Mouse (Mus musculus) mouse embryonic stem cell (cell line): ENCODE measurements around the gene B3galt5.

Source experiments
- in situ Hi-C, 2 experiments: fragments of 300-500 bp; cut with MboI; formaldehyde crosslinking; loops; 1 replicate in 1 of 2; 3 replicates in 1 of 2; pipeline ENCODE4 v1.14.3; 2019 to 2020; ENCODE audit warnings: low sequenced_read_pairs in 2 of 2, low pct_unique_long_range_greater_than_20kb in 1 of 2, mixed read lengths in 1 of 2; ENCODE audit not compliant: unreplicated experiment in 1 of 2

B3galt5 gene

DNA sequence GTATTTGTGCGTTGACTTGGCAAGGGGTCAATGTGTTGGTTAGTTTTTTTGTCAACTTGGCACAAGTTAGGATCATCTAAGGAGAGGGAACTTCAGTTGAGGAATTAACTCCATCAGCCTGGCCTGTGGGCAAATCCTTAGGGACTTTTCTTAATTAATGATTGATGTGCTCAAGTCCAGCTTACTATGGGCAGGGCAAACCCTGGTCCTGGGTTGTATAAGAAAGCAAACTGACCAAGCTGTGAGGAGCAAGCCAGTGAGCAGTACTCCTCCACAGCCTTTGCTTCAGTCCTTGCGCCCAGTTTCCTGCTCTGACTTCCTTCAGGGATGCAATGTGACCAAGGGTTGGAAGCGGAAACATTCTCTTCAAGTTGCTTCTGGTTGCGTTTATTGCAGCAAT, 87.6 kb downstream of the B3galt5 start:
- in situ Hi-C loops, result no loop called here

DNA sequence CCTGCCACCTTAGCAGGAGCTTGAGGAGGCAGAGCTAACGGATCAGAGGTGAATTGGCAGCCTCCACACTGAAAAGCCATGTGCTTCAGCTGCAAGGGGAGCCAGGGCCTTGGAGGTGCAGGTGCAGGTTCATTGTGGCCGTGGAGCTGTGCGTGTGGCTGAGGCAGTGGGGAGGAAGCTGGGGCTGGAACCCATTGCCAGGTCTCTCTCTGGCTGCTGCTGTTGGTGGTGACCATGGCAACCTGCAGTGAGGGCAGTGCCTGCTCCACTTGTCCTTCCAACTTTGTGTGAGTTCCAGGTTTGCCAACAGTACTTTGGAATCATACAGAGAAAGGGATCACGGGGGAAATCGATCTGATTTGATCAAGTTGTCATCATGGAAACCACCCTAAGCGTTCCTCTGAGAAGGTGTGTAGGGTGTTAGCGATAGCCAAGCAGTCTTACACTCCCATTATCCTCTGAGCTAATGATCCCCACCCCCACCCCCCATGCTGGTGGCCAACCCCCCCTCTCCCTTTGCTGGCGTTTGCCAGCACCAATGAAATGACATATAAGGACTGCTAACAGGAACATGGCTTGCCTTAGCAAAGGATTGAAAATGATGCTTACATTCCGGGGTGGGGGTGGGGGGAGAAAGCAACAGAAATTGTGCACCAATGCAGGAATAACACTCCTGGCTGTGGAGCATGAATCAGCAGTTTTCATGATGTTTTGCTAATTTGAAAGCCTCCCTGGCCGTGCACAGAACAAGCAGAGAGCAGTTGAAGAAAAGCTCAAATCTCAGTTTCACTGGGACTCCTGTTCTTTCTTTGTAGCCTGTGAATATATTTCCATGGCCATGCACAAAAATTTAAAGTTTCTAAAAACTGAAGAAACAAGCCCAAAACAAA, 90.8 kb downstream of the B3galt5 start:
- in situ Hi-C loops, result loop anchor here (25.0 kb wide), 2 partner anchors 214 to 339 kb away; partner anchors contain the start of gene Psmg1 (in 1 of the 2)

DNA sequence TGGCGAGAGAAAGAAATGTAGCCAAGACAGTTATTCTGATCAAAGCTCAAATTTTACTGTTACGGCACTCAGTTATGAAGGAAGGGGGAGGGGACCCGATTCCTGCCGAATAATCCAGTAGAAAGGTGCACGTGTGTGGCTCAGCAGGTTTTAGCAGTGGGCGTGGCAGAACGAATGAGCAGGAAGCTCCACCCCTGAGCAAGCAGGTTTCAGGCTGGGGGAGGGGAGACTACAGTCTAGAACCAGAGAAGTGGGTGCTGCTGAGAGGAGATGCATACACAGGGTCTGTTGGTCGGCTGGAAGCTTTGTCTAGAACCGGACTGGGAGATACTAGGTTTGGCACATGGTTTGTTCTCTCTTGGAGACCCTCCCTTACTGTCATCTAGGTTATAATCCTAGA, 91.7 kb downstream of the B3galt5 start:
- in situ Hi-C loops, result loop anchor here (25.0 kb wide), 2 partner anchors 215 to 340 kb away; partner anchors contain the start of gene Psmg1 (in 1 of the 2)

DNA sequence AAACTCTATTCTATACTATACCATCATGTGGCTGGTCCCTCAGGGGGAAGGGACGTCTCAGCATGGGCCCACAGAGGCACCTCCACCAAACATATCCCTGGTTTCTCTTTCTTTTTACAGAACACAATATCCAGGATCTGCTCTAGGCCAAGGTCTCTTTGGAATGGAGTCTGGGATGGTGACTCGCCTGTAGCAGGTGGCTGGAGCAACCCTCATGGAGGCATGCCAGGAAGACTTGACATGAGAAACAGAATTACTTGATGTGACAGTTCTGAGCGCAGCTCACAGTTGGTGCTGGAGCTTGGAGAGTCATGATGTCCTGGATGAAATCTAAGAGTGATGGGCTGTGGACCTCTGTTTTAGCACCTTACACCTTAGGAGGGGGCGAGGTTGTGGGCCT, 104.0 kb downstream of the B3galt5 start:
- in situ Hi-C loops, result loop anchor here (25.0 kb wide), 2 partner anchors 227 to 352 kb away; partner anchors contain the start of gene Psmg1 (in 1 of the 2)

DNA sequence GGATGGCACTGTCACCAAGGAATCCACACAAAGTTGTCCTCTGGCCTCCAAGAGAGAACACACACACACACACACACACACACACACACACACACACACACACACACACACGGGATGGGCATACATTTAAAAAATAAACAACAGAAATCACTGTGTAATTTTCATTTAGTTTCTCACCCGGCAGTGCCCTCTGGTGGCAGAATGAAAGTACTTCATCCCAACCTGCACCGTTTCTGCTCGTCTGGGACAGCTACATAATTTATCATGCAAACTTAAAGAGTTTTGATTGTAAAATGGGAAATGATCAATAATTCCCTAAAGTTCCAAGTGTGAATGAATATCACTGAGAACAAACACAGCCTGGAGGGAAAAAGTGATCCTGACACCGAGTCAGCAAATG, 105.7 kb downstream of the B3galt5 start:
- in situ Hi-C loops, result loop anchor here (5.0 to 25.0 kb wide), 4 partner anchors 114 to 354 kb away; partner anchors contain the start of gene Psmg1 (in 1 of the 2)

DNA sequence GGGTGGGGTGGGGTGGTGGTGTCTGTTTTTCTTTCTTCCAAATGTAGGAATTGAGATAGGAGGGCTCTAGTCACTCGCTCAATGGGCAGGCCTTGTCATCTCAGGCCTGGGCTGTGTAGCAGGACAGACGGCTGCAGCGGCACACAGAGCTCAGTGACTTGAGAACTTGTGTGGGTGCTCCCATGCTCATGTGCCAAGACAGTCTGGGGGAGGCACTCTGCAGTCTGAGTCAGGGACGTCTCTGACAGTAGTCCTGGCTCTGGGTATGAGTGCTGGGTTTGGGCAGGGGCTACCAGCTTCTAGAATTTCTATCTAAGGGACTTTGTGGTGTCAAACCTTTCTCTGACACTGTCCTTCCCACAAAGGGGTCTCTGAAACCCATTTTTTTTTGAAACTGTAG, 106.3 kb downstream of the B3galt5 start:
- in situ Hi-C loops, result loop anchor here (5.0 to 25.0 kb wide), 4 partner anchors 115 to 355 kb away; partner anchors contain the start of gene Psmg1 (in 1 of the 2)

DNA sequence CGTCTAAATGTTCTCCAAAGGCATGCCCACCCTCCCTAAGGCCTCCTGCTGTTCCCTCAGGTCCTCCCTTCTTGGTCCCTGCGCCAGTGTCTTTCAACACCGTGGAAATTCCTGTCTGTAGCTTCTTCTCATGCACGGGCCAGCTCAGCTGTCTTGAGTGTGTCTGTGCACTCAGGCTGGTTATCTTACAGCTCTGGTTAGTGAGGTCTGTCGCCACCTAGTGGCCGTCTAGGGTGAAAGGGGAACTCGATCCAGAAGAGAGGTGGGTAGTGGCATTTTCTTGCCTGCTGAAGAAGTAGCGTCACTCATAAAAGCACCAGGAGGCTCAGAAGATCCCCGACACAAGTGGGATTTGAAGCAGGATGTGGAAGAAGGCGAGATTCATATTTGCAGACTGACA, 109.5 kb downstream of the B3galt5 start:
- in situ Hi-C loops, result loop anchor here (5.0 to 25.0 kb wide), 4 partner anchors 118 to 358 kb away; partner anchors contain the start of gene Psmg1 (in 1 of the 2)

DNA sequence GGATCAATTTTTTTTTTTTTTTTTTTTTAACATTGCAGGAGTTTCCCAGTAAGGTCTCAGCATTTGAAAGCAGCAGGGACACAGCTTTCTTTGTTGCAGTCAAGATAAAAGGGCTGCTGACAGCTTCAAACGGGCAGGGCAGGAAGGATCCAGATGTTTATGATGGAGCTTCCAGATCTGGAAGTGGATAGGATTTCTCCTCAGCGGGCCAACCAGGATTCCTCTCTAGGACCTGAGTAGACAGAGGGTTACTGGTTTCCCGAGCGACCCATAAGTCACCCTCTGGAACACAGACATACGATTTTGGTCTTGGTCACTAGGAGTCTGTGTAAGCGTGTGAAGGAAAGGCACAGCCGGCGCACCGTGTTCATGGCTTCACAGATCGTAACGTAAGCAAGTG, 112.5 kb downstream of the B3galt5 start:
- in situ Hi-C loops, result loop anchor here (5.0 to 25.0 kb wide), 4 partner anchors 121 to 361 kb away; partner anchors contain the start of gene Psmg1 (in 1 of the 2)

DNA sequence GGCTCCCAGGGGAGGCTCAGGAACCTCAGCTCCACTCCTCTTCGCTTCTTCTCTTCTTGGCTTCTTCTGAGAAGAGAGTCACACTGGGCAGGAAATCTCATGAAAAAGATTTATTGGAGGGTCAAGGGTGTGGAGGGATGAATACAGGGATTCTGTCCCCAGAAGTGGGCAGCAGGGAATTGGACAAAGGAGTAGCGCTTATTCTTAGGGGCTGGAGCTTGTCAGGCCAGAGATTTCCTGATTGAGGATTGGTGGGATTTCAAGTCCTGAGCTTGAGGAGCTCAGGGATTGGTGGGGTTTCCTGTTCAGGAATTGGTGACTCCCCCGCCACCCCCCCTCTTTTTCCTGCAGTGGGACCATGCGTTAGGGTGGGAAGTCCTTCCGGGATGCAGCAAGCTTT, 113.2 kb downstream of the B3galt5 start:
- in situ Hi-C loops, result loop anchor here (5.0 to 25.0 kb wide), 4 partner anchors 121 to 361 kb away; partner anchors contain the start of gene Psmg1 (in 1 of the 2)

DNA sequence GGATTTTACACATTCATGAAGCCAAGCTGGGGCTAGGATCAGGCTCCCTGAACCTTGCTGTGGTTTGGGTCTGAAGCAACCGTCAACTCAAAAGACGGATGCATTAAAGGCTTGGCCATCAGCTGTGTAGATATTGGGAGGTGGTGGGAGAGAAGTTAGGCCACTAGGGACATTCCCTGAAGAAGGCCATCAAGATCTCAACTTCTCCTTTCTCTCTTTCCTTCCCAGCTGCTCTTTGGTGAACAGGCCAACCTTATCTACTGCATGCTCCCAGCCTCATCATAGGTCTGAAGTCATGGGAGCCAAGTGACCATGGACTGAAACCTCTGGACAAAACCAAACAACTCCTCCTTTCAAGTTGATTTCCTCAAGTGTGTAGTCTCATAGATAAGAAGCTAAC, 115.9 kb downstream of the B3galt5 start:
- in situ Hi-C loops, result no loop called here

DNA sequence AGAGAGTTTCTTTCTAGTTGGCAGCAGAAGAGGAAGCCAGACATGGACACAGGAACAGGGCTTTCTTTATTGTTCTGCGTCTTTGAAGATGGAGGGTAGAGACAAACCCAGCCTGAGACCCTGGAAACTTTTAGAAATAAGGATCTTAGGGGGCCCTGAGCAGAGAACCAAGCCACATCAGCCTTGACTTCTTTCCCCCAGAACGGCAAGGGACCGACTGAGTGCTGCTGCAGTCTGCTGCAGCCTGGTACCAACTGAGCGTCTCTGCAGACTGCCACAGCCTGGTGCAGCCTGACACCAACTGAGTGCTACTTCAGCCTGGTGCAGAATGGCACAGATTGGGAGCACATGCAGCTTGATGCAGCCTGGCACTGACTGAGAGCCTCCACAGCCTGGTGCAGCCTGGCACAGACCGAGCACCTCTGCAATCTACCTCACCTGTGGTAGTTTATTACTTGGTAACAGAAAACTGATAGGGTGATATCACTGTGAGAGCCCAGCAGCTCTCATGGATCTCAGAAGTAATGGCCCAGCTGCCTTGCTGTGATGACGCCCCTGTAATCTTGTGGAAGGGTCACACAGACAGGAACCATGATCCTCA, 117.8 kb downstream of the B3galt5 start:
- in situ Hi-C loops, result no loop called here

DNA sequence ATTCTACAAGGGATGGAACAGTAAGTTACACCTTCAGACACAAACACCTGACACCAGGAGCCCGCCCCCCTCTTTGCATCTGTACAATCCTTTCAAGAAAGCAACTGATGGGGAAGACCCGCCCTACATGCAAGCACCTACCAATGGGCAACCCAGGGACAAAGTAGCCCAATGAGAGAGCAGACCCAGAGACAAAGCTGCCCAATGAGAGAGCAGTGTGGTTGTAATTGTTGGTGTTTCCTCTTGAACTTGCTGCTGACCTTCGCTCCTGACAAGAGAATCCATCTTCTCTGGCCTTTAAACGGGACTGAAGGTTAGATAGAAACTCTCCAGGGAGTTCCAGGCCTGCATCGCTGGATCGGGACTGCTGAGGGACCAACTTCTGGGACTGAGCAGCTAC, 118.4 kb downstream of the B3galt5 start:
- in situ Hi-C loops, result no loop called here

DNA sequence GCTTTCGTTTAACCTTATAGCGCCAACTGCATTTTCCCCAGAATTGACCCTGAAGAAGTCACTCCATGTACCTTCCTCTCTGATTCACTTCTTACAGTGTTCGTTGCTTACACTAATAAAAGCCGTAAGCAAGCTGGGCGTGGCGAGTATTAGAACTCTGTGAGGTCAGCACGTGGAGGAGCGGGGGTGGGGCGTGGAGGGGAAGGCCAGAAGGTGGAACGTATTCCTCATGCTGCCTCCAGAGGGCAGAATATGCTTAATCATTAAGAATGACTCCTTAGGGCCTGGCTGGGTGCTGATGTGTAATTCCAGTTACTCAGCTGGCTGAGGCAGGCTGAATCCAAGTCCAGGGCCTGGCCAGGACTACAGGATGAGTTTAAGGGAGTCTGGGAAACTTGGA, 122.3 kb downstream of the B3galt5 start:
- in situ Hi-C loops, result no loop called here

DNA sequence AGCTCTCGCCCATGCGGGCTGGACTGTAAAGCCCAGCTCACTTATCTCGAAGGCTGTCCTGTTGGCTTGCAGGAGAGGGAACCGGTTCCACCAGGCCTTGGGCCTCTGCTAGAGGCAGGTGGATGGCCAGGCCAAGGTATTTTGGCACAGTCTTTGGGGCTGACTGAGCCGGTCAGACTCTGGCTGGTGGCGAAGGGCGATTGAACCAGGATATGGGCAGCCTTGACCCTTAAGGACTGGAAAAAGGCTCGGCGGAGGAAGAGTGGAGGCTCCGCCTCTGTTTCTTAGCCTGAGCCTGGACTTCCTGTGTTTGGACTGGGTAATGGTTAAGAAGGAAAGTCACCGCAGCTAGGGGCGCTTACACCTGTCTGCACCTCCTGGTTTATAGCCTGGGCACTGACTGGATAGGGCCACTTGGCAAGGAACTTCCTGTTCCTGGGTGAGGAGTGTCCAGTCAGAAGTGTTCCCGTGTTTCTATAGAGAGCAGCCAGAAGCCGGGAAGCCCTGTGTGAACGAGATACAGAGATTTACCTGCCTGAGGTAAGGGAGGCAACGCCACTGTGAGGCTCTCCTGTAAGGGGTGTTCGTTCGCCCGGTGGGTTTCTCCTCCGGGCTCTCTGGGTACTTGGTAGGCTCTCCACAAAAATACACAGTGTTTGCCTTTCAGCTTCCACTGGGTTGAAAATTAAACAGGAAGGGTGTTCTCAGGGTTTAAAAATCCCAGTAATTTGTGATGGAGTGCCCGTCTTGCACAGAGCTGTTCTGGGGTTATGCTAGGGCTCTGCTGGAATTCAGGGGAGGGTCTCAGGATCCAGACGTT, 125.9 kb downstream of the B3galt5 start:
- in situ Hi-C loops, result loop anchor here in 1 of 2 experiments (10.0 kb wide), 1 partner anchor 313 kb away; no protein-coding TSS in a partner anchor

DNA sequence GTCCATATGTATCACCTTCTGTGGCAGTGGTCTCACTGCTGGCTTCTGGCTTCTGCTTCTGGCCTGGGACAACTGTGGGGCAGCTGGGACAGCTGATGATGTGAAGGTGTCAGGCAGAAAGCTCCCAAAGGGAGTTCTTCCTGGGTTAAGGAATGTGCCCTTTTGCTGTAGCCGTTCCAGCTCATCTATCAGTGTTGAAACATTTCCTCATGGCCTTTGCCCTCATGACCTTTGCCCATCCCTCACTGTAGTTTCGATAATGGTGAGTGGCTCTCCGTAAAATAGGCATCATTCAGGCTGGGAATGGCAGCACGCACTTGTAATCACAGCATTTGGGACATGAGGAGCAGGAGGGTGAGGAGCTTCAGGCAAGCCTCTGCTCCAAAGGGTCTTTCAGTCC, 127.3 kb downstream of the B3galt5 start:
- in situ Hi-C loops, result loop anchor here in 1 of 2 experiments (10.0 kb wide), 1 partner anchor 312 kb away; no protein-coding TSS in a partner anchor

DNA sequence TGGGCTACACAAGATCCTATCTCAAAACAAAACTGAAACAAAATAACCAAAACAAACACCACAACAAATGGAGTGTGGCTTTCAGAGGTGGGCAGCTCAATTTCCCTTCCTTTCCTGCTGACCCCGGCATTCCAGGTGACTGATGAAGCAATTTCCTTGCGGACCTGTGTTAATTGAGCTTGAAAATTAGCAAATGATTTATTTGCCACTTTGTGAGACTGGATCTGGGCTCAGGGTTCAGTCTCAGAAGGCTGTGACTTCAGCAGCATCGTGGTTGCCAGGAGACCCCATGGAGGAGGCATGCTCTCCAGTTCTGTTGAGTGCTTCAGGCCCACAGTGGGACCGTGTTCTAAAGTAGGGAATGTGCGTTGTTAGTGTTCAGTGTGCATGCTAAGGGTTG, 127.7 kb downstream of the B3galt5 start:
- in situ Hi-C loops, result loop anchor here in 1 of 2 experiments (10.0 kb wide), 1 partner anchor 312 kb away; no protein-coding TSS in a partner anchor

DNA sequence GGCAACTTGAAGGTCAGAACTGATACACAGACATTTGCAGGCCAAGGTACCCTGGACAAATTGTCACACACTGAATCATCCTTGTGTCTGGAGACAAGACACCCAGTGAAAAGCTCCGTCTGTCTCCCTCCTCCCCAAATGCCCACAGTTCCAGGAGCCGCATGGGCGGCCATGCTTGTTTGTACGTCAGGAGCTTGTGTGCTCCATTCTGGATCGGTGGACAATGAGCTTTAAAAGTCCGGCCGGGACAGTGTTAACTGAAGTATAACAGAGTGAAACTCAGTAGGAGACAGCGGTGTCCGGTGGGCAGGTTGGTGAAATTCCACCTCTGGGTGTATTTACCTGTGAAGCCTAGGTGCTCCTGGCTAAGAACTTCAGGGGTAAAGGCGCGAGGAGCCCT, 129.3 kb downstream of the B3galt5 start:
- in situ Hi-C loops, result loop anchor here in 1 of 2 experiments (10.0 kb wide), 1 partner anchor 310 kb away; no protein-coding TSS in a partner anchor
